Mouse (Mus musculus) embryonic fibroblast, embryonic 13.5 days (primary cell): ENCODE results near the gene Maz.
A peak's percentile ranks its signal among the peaks of the same experiment; 100 is the strongest.

ENCODE experiments used
- CTCF ChIP-seq: IDR thresholded peaks from 2 replicates; pipeline ENCODE4 v1.5.1; 2011; ENCODE audit warnings: mild to moderate bottlenecking, control low read depth, low read length, moderate library complexity, borderline replicate concordance; ENCODE audit not compliant: insufficient read depth
- POLR2A ChIP-seq: IDR thresholded peaks from 2 replicates; pipeline ENCODE4 v1.6.1; 2011; ENCODE audit warnings: low read depth, mild to moderate bottlenecking, control low read depth, low read length, moderate library complexity

- TF ChIP-seq POLR2A = 0 out of 2 replicates have a peak, but pooled peaks have one; percentile 18
- no peak for TF ChIP-seq CTCF
These were observed 3.6 kb downstream of the Maz start for GRCm38 (mm10) chr7:127023272-127023691.
